Mouse (Mus musculus) ES-E14 (cell line): ENCODE measurements at regions not wholly inside any gene's neighbourhood (a gene's known extent, or its start where the extent isn't known, plus 50 kb on each side); places are given as distances from the start of the nearest gene placed in this dataset.

Source experiments
- CHD2 ChIP-seq: IDR thresholded peaks from 2 replicates; pipeline ENCODE4 v1.6.1; 2014; ENCODE audit warnings: mild to moderate bottlenecking, low read depth, low read length, inconsistent platforms
- MAFK ChIP-seq: IDR thresholded peaks from 2 replicates; pipeline ENCODE4 v1.6.1; 2014; ENCODE audit warnings: mild to moderate bottlenecking, low read depth, low read length, inconsistent platforms; ENCODE audit not compliant: insufficient read depth

GRCm38 (mm10) chr16:76194291-76194690, 172.2 kb upstream of the Samsn1 start:
- TF ChIP-seq MAFK (no peak), CHD2 (no peak)
